Mouse (Mus musculus): ENCODE measurements around the gene Igf2bp3. TPM values are rescaled to one million over a fixed set of nuclear protein-coding genes. Genes with fewer than 3 reads are reported as not detected.

The Igf2bp3 gene
- polyA plus RNA-seq, 1 experiment from 2014 or later = 107 TPM

- Histone ChIP-seq H3K4me2 (peak overlapping the region; percentile 70), H3K4me3 (replicated peaks) (peak overlapping the region; percentile 99), H3K36me3 (replicated peaks) (no peaks in the 10 kb centered on the region), H3K27me3 (no peaks in the 10 kb centered on the region), H3K9me3 (no peaks in the 10 kb centered on the region), H3K4me1 (peaks cover 23% of the 10 kb centered on the region), H3K27ac (peak overlapping the region; percentile 80), H3K9ac (peak overlapping the region; percentile 93)
- ATAC-seq (ENCODE audit: low FRiP score) = peak; percentile 61; the same call in 1 of the 2 replicates
- WGBS = 2% methylated on average over 19 of the region's 19 CpGs
These were observed 140.7 kb downstream of the Igf2bp3 start for GRCm38 (mm10) chr6:49074117-49074490.

DNA sequence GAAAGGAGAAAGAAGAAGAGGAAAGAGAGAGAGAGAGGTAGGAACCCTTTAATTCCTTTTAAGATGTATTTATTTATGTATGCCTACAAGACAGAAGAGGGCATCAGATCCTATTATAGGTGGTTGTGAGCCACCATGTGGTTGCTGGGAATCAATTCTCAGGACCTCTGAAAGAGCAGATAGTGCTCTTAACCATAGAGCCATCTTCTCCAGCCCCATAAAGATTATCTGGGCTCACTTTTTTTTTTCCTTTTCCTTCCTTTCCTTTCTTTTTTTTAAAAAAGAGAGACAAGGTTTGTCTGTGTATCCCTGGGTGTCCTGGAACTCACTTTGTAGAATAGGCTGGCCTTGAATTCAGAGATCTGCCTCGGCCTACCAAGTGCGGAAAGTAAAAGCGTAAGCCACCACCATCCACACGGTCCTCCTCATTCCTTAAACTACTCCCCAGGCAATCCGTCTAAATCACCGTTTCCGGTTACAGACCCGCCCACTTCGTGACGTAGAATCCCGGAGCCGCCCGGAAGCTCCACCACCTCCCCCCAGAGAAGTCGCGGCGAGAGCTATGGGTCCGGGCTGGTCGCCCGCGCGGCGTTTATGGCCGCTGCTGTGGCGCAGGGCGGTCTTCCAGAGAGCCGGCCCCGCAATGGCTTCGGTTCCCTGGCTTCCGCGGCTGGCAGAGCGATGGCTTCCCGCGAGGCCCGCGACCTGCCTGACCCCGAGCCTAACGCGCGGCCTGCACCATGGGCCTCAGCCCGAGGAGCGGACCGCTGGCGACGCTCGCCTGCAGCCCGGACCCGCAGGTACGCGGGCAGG, 141.2 kb downstream of the Igf2bp3 start, which contains the start of gene Malsu1:
Gene Malsu1 (plus strand): TSS at position 492 of the 813 bp plus-strand sequence.
- WGBS = under 1% methylated on average over 49 of the region's 49 CpGs
- no peaks in the 10 kb centered on the region for H3K27me3 ChIP-seq
- ATAC-seq (ENCODE audit: low FRiP score) = peak; percentile 96
- H3K4me1 ChIP-seq = peaks cover 23% of the 10 kb centered on the region
- H3K9me3 ChIP-seq = no peaks in the 10 kb centered on the region
- H3K4me2 ChIP-seq = peak within 1 kb of the TSS; percentile 70
- H3K4me3 ChIP-seq (replicated peaks) = peak within 1 kb of the TSS; percentile 99
- H3K27ac ChIP-seq = peak within 1 kb of the TSS; percentile 80
- H3K36me3 ChIP-seq (replicated peaks) = no peaks in the 10 kb centered on the region
- H3K9ac ChIP-seq = peak within 1 kb of the TSS; percentile 93

DNA sequence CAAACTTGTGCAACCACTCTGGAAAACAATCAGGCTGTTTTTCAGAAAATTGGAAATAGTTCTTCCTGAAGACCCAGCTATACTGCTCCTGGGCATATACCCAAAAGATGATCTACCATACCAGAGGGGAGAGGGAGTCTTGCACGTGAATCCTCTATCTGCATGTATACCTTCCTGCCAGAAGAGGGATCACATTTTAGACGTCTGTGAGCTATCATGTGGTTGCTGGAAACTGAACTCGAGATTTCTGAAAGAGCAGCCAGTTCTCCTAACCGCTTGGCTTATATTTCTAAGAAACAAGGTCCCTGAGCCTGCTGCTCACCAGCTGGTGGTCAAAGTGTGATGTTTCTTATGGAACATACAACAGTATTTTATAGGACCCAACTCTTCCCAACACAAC, 146.4 kb downstream of the Igf2bp3 start:
- H3K27ac ChIP-seq = no peak overlapping the region
- H3K4me1 ChIP-seq = peaks cover 3% of the 10 kb centered on the region; the same call in 1 of the 2 replicates
- H3K4me3 ChIP-seq (replicated peaks) = no peak overlapping the region
- no peaks in the 10 kb centered on the region for H3K9me3 ChIP-seq
- H3K4me2 ChIP-seq = no peak overlapping the region
- H3K27me3 ChIP-seq = no peaks in the 10 kb centered on the region
- H3K9ac ChIP-seq = no peak overlapping the region
- ATAC-seq (ENCODE audit: low FRiP score) = no peak
- H3K36me3 ChIP-seq (replicated peaks) = no peaks in the 10 kb centered on the region
- 48% methylated on average over 3 of the region's 4 CpGs for WGBS

DNA sequence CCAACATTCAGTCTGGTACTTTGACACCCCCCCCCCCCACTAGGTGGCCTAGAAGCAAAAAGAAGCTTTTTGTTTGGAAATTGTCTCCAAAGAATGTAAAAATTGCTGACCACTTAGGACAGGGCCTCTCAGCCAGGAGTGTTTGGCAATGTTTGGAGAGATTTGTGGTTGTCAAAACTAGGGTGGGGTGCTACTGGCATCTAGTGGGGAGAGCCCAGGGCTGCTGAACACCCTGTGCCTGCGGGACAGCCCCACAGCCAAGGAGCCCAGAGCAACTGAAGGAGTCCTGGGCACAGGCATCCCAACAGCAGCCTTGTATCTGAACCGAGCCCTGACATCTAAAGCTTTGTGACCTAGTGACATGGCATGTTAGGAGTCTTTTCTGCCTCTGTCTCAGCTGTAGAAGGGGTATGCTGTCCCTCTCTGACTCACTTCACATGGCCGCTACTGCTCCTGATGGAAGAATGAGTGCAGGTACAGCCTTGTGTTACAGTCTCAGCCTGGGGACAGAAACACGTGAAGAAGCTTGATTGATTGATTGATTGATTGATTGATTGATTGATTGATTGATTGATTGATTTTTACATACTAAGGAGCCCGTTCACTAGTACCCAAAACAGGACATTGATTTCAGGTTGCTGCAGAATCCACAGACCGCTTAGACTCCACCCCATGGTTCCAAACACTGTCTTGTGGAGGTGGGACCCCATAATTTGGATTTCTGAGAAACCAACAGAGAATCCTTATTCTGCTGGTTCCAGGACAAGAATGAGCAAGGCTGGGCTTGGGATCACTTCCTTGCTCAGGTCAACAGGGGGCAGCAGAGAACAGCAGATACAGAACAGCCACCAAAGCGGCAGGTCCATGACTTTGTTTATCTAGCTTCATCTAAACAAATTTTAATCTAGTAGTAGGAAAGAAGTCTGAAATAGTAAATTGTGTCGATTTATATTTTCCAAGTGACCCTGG, 157.4 kb downstream of the Igf2bp3 start:
- H3K27ac ChIP-seq = no peak overlapping the region
- no peak overlapping the region for H3K4me3 ChIP-seq (replicated peaks)
- no peaks in the 10 kb centered on the region for H3K27me3 ChIP-seq
- ATAC-seq (ENCODE audit: low FRiP score) = 0 out of 2 replicates have a peak, but pooled peaks have one; percentile 27
- H3K4me1 ChIP-seq = peaks cover 17% of the 10 kb centered on the region
- WGBS = 41% methylated on average over 8 of the region's 8 CpGs
- H3K4me2 ChIP-seq = no peak overlapping the region
- H3K9me3 ChIP-seq = peaks cover 3% of the 10 kb centered on the region; the same call in 1 of the 2 replicates
- H3K36me3 ChIP-seq (replicated peaks) = no peaks in the 10 kb centered on the region
- H3K9ac ChIP-seq = no peak overlapping the region

- Histone ChIP-seq H3K9ac (no peak overlapping the region), H3K4me2 (no peak overlapping the region), H3K9me3 (peaks cover 3% of the 10 kb centered on the region; the same call in 1 of the 2 replicates), H3K27me3 (0 out of 2 replicates have a peak, but pooled peaks cover 6% of the 10 kb centered on the region), H3K36me3 (replicated peaks) (no peaks in the 10 kb centered on the region), H3K27ac (no peak overlapping the region), H3K4me3 (replicated peaks) (no peak overlapping the region), H3K4me1 (peaks cover 17% of the 10 kb centered on the region)
- WGBS = 58% methylated on average over 9 of the region's 9 CpGs
- no peak for ATAC-seq (ENCODE audit: low FRiP score)
These were observed 158.7 kb downstream of the Igf2bp3 start for GRCm38 (mm10) chr6:49056009-49056408.

DNA sequence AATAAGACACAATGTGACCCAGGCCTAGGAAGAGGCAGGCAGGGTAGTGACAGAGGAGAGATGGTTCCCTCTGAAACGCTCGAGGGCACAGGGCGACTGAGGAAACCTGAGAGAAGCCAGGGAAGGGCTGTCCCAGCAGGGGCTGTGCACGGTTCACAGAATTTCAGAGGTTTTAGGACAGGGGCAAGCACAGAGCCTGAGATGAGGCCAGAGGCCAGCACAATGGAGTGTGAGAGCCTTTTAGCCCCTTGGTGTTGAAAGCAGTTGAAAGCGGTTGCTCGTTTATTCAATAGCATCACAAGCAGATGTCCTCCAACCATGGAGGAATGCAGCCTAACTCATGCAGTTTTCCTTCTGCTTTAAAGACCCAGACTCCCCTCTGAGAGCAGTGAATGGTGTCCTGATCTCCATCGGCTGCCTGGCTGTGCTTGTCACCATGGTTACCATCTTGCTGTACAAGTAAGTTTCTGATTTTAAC, 159.5 kb downstream of the Igf2bp3 start:
- no peaks in the 10 kb centered on the region for H3K36me3 ChIP-seq (replicated peaks)
- peak overlapping the region; percentile 17; the same call in 1 of the 2 replicates for H3K4me2 ChIP-seq
- peaks cover 10% of the 10 kb centered on the region; the same call in 1 of the 2 replicates for H3K27me3 ChIP-seq
- H3K27ac ChIP-seq = peak overlapping the region; percentile 48
- no peak overlapping the region for H3K9ac ChIP-seq
- ATAC-seq (ENCODE audit: low FRiP score) = peak; percentile 39
- WGBS = 3% methylated on average over 7 of the region's 7 CpGs
- H3K9me3 ChIP-seq = peaks cover 3% of the 10 kb centered on the region; the same call in 1 of the 2 replicates
- peaks cover 17% of the 10 kb centered on the region for H3K4me1 ChIP-seq
- H3K4me3 ChIP-seq (replicated peaks) = no peak overlapping the region

GRCm38 (mm10) chr6:49052191-49052590, 162.6 kb downstream of the Igf2bp3 start:
- no peak overlapping the region for H3K4me3 ChIP-seq (replicated peaks)
- ATAC-seq (ENCODE audit: low FRiP score) = no peak
- H3K4me1 ChIP-seq = peaks cover 17% of the 10 kb centered on the region
- peaks cover 3% of the 10 kb centered on the region; the same call in 1 of the 2 replicates for H3K9me3 ChIP-seq
- no peaks in the 10 kb centered on the region for H3K36me3 ChIP-seq (replicated peaks)
- H3K9ac ChIP-seq = no peak overlapping the region
- no peak overlapping the region for H3K4me2 ChIP-seq
- WGBS = 80% methylated on average over 5 of the region's 5 CpGs
- no peak overlapping the region for H3K27ac ChIP-seq
- peaks cover 14% of the 10 kb centered on the region; the same call in 1 of the 2 replicates for H3K27me3 ChIP-seq

DNA sequence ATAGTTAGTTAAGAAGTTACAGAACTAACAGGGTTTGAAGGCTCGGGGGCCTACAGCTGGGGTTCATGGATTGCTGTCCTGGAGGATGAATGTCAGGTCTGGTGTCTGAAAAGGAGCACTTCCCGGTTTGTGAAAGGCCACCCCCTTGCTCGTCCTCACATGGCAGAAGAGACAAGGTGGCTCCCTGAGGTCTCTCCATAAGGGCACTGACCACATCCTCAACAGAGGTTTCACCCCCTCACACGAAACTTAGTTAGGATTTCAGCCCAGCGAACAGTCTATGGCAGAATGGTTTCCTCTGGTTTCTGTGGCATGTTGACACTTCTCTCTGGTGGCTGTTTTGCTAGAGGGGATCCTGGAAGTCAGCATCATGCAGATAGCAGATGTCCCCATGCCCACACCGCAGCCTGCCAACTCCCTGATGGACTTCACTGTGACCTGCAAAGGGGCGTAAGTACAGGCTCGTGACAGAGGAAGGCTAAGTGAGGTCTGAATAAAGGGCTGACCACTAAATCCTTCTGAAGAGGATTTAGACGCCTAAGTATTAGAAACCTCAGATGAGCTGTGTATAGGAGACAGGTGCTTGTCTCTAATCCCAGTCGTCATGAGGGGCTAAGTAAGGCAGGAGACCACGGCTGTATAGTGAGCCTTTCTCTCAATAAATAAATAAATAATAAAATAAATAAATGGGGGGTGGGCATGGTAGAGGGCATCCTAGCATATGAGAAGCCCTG, 163.9 kb downstream of the Igf2bp3 start:
- no peak overlapping the region for H3K27ac ChIP-seq
- no peaks in the 10 kb centered on the region for H3K36me3 ChIP-seq (replicated peaks)
- no peak for ATAC-seq (ENCODE audit: low FRiP score)
- 44% methylated on average over 11 of the region's 11 CpGs for WGBS
- peaks cover 11% of the 10 kb centered on the region for H3K4me1 ChIP-seq
- no peak overlapping the region for H3K4me2 ChIP-seq
- H3K9me3 ChIP-seq = peaks cover 3% of the 10 kb centered on the region; the same call in 1 of the 2 replicates
- no peak overlapping the region for H3K4me3 ChIP-seq (replicated peaks)
- H3K9ac ChIP-seq = no peak overlapping the region
- peaks cover 14% of the 10 kb centered on the region; the same call in 1 of the 2 replicates for H3K27me3 ChIP-seq

DNA sequence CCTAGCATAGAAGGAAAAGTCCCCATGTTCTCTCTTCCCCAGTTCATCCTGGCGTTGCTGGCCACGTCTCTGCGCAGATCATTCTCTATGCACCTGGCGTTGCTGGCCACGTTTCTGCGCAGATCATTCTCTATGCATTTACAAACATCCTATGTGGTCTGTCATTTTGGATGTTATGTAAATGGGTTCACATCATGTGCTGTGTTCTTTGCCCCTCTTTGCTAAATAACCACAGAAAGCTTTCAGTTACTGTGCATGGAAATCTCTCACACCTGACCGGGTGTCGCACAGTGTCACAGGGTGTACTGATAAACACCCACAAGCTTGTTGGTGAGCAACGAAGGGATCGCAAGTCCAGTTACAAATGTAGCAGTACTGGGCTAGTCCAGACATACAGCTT, 166.4 kb downstream of the Igf2bp3 start:
- no peaks in the 10 kb centered on the region for H3K9me3 ChIP-seq
- 89% methylated on average over 10 of the region's 10 CpGs for WGBS
- H3K27ac ChIP-seq = no peak overlapping the region
- no peak overlapping the region for H3K4me3 ChIP-seq (replicated peaks)
- H3K4me2 ChIP-seq = no peak overlapping the region
- no peaks in the 10 kb centered on the region for H3K36me3 ChIP-seq (replicated peaks)
- H3K4me1 ChIP-seq = no peaks in the 10 kb centered on the region; the same call in 1 of the 2 replicates
- ATAC-seq (ENCODE audit: low FRiP score) = no peak
- H3K9ac ChIP-seq = no peak overlapping the region
- H3K27me3 ChIP-seq = peaks cover 14% of the 10 kb centered on the region; the same call in 1 of the 2 replicates

GRCm38 (mm10) chr6:49047848-49048247, 166.9 kb downstream of the Igf2bp3 start:
- H3K9ac ChIP-seq = no peak overlapping the region
- no peak for ATAC-seq (ENCODE audit: low FRiP score)
- no peak overlapping the region for H3K4me2 ChIP-seq
- peaks cover 14% of the 10 kb centered on the region; the same call in 1 of the 2 replicates for H3K27me3 ChIP-seq
- H3K36me3 ChIP-seq (replicated peaks) = no peaks in the 10 kb centered on the region
- H3K4me1 ChIP-seq = no peaks in the 10 kb centered on the region; the same call in 1 of the 2 replicates
- H3K27ac ChIP-seq = no peak overlapping the region
- no peaks in the 10 kb centered on the region for H3K9me3 ChIP-seq
- WGBS = 80% methylated on average over 10 of the region's 10 CpGs
- no peak overlapping the region for H3K4me3 ChIP-seq (replicated peaks)

DNA sequence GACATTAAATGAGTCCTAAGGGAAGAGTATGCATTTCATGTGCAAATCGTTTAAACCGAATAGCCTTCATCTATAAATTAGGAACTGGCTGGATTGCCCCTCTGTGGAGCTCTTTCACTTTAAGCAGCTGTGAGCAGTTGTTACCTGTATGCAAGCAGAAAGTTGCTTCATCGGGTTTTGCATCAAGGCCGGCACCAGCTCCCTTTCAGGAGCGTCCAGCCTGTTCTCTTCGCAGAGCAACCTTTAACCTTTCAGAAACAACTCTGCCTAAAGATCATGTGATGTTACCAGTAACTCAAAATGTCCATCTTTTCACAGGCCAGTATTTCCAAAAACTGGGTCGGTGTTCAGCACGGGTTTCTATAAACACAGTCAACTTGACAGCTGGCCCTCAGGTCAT, 167.8 kb downstream of the Igf2bp3 start:
- no peak for ATAC-seq (ENCODE audit: low FRiP score)
- no peaks in the 10 kb centered on the region for H3K9me3 ChIP-seq
- H3K27me3 ChIP-seq = peaks cover 12% of the 10 kb centered on the region; the same call in 1 of the 2 replicates
- H3K4me2 ChIP-seq = no peak overlapping the region
- H3K36me3 ChIP-seq (replicated peaks) = no peaks in the 10 kb centered on the region
- 85% methylated on average over 8 of the region's 8 CpGs for WGBS
- no peaks in the 10 kb centered on the region; the same call in 1 of the 2 replicates for H3K4me1 ChIP-seq
- H3K9ac ChIP-seq = no peak overlapping the region
- H3K27ac ChIP-seq = no peak overlapping the region
- H3K4me3 ChIP-seq (replicated peaks) = no peak overlapping the region

All from forebrain, embryonic 12.5 days (tissue).